Mouse (Mus musculus): ENCODE measurements around the gene Cdh22.

- TF ChIP-seq CTCF (IDR thresholded peaks at IDR 0.05; ENCODE audit: extremely low read depth, insufficient read depth, insufficient read length, insufficient replicate concordance) (no peak), POLR2A (IDR thresholded peaks at IDR 0.05; ENCODE audit: low read depth, low read length) (no peak)
These were observed 133.9 kb downstream of the Cdh22 start for GRCm38 (mm10) chr2:165100749-165101148.
